Mouse (Mus musculus) T-helper 1 cell (primary cell): Measurements from ENCODE around the gene Nemp1.

Source experiments
- in situ Hi-C: fragments of 300-600 bp; cut with MboI, MseI; formaldehyde crosslinking; loops from one replicate; pipeline ENCODE4 v1.15.1; 2025; ENCODE audit warnings: high pct_unique_total_duplicates

The Nemp1 gene

GRCm38 (mm10) chr10:127643553-127644238, 23.0 kb upstream of the Nemp1 start:
- in situ Hi-C loops: no loop called here

GRCm38 (mm10) chr10:127645791-127646190, 20.9 kb upstream of the Nemp1 start:
- in situ Hi-C loops: no loop called here

DNA sequence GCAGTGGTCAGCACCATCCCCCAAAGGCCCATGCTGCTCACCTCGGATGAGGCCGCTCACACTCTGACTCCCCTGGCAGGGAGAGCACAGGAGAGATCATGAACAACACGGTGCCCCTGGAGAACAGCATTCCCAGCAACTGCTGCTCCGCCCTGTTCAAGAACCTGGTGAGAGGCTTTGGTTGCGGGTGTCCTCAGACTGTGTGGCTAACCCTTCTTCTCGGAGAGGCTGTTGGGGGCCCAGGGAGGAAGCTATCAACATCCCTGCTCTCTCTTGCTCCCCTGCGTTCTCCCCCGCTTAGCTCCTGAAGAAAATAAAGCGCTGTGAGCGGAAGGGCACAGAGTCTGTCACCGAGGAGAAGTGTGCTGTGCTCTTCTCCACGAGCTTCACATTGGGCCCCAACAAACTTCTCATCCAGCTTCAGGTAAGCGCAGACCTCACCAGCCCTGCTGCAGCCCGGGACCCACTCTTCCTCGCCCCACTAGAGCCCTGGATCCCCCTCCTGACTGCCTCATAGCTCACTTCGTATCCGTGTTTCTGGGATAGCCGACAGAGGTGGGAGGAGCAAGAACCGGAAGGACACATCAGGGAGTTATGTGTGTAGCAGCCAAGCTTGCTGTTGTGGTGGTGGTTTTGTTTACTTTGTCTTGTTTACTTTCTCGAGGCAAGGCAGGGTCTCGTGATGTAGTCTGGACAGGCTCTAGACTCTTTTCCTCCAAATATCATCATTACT, 13.6 kb upstream of the Nemp1 start:
- in situ Hi-C loops: loop anchor here (25.0 kb wide), 1 partner anchor 591 kb away; the partner anchor contains the start of genes Cdk4, March9 and Tspan31

DNA sequence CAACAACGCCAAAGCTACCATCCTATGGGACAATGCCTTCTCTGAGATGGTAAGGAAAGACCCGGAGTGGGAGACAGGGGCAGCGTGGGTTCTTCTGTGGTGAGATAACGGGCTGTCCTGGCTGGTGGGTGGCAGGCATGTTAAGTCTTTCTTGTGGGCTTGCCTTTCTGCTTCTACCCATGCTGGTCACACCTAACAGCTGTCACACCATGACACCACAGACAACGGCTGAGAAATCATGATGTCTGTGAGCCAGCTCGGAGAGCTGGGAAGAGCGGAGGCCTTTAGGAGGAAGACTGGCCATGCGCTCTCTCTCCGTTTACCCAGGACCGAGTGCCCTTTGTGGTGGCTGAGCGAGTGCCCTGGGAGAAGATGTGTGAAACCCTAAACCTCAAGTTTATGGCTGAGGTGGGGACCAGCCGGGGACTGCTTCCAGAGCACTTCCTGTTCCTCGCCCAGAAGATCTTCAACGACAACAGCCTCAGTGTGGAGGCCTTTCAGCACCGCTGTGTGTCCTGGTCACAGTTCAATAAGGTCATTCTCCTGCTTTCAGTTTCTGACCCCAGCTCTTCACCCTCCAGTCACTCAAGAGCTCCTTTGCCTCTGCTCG, 11.6 kb upstream of the Nemp1 start:
- in situ Hi-C loops: loop anchor here (25.0 kb wide), 1 partner anchor 593 kb away; the partner anchor contains the start of genes Cdk4, March9 and Tspan31

DNA sequence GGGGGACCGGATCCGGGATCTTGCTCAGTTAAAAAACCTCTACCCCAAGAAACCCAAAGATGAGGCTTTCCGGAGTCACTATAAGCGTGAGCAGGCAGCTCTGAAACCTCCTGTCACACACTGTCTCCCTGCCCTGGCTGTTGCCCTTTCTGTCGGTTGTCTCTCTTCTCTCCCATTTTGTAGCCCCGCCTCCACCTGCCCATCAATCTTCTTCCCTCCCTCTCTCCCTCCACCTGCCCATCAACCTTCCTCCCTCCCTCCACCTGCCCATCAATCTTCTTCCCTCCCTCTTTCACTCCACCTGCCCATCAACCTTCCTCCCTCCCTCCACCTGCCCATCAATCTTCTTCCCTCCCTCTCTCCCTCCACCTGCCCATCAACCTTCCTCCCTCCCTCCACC, 9.1 kb upstream of the Nemp1 start:
- in situ Hi-C loops: loop anchor here (25.0 kb wide), 1 partner anchor 595 kb away; the partner anchor contains the start of genes Cdk4, March9 and Tspan31

DNA sequence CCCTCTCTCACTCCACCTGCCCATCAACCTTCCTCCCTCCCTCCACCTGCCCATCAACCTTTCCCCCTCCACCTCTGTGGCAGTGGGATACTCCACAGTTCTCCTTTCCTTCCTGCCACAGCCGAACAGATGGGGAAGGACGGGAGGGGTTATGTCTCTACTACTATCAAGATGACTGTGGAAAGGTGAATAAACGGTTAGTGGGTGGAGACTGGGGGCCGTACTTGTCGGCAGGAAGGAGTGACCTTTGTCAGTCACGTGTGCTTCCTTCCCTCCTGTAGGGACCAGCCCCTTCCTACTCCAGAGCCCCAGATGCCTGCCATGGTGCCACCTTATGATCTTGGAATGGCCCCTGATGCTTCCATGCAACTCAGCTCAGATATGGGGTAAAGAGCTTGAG, 8.6 kb upstream of the Nemp1 start:
- in situ Hi-C loops: loop anchor here (25.0 kb wide), 1 partner anchor 596 kb away; the partner anchor contains the start of genes Cdk4, March9 and Tspan31

DNA sequence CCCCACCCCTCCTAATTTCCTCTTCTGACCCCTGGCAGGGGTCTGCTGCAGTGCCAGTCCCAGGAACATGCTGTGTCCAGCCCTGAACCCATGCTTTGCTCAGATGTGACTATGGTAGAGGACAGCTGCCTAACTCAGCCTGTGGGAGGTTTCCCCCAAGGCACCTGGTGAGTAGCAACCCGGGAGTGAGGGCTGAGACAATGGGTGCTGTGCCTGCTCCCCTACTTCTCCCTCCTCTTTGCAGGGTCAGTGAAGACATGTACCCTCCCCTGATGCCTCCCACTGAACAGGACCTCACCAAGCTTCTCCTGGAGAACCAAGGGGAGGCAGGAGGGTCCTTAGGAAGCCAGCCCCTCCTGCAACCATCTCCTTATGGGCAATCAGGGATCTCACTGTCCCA, 7.2 kb upstream of the Nemp1 start:
- in situ Hi-C loops: loop anchor here (25.0 kb wide), 1 partner anchor 597 kb away; the partner anchor contains the start of genes Cdk4, March9 and Tspan31

- in situ Hi-C loops: loop anchor here (25.0 kb wide), 1 partner anchor 599 kb away; the partner anchor contains the start of genes Cdk4, March9 and Tspan31
Observed at GRCm38 (mm10) chr10:127661291-127661914, 5.3 kb upstream of the Nemp1 start.

GRCm38 (mm10) chr10:127661915-127662663, 4.6 kb upstream of the Nemp1 start:
- in situ Hi-C loops: loop anchor here (25.0 kb wide), 1 partner anchor 600 kb away; the partner anchor contains the start of genes Cdk4, March9 and Tspan31

DNA sequence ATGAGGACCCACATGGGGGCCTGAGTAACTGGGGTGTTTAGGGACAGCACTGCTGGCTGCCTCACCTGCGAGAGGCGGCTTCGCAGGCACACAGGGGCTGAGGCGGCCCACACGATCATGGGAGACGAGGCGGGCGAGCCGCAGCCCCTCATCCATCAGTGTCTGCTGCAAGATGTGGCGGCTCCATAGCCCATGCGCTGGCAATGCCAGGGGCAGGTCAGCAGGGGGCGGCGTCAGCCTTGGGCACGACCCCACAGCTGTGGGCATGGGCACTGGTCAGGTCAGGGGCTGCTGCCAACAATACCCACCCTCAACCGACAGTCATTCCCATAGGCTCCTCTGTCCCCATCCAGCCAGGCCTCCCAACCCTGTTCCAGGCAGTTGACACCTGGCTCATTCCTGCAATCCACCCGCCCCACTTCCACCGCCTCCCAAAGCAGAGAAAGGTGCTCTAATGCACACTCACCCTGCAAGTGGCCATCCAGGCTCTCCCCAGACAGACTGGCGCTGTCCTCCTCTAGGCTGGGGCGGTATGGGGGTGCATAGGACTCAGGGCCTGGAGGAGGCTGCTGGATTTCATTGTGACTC, 3.9 kb upstream of the Nemp1 start:
- in situ Hi-C loops: loop anchor here (25.0 kb wide), 1 partner anchor 600 kb away; the partner anchor contains the start of genes Cdk4, March9 and Tspan31

DNA sequence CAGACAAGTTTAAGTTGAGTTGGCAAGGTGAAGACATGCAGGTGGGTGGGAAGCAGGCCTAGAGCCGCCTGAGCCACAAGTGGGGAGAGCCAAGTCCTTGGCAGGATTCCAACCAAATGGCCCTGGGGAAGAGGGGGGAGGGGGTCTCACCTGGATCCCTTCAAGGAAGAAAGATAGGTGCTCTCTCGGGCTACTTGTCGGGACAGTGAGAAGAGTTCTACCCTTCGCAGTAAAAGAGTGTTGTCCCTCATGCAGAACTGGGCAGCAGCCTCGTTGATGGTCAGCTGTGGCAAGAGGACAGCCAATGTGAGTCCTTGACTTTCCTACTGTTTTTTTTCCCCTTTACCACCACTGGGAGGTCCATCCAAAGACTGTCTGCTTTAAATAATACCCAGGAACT, 3.1 kb upstream of the Nemp1 start:
- in situ Hi-C loops: loop anchor here (25.0 kb wide), 1 partner anchor 601 kb away; the partner anchor contains the start of genes Cdk4, March9 and Tspan31

DNA sequence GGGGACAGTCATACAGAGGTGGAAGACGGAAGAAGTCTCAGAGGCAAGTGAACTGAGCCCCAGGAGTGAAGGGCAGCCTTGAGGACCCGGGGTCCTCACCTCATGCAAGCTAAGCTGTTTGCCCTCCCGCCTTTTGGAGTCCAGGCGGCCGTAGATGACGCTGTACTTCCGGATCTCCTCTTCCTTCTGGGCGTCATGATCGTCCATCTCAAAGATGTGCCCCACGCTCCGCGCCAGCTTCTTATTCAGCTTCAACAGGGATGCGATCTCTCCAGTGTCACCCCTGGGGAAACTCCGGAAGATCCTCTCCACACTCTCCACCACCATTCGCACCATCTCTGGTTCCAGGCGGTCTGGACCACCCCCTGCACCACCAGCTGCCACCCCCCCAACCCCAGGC, 2.5 kb upstream of the Nemp1 start:
- in situ Hi-C loops: loop anchor here (25.0 kb wide), 1 partner anchor 602 kb away; the partner anchor contains the start of genes Cdk4, March9 and Tspan31

- in situ Hi-C loops: loop anchor here (25.0 kb wide), 1 partner anchor 603 kb away; the partner anchor contains the start of genes Cdk4, March9 and Tspan31
Observed at GRCm38 (mm10) chr10:127664891-127665290, 1.8 kb upstream of the Nemp1 start.

DNA sequence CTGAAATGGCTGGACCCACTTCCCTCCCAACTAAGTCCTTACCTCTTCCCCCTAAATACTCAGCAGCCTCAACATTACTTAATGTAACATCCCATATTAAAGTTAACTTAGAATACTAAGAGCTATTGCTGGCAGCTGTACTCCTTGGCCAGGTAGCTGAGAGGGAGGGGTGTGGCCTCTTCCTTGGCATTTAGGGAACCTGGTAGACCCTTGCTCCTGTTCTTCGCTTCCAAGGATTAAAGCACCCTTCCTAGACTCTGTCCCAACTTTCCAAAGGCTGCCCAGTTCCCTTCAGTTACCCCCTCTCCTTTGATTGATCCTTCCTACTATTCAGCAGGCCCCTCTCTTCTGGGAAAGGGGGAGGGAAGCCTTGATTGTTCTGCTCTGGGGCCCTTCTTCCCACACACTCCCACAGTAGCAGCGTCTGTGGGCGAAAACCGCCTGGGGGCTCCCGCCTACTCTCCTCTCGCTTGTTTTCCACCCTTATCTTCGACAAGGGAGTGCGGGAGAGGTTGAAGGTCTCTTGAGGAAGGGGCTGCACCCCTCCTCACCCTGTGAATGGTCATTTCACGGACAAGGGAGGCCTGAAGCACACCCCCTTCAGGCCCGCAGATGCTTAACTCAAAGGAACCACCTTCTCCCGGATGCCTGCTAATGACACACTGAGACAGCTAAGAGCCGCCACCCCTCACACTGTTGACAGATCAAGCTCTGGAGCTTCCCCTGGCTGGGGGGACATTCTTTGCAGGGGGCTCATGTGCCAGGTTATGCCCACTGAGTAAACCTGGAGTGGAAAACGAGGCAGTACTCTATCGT, 1.1 kb upstream of the Nemp1 start:
- in situ Hi-C loops: loop anchor here (25.0 kb wide), 1 partner anchor 603 kb away; the partner anchor contains the start of genes Cdk4, March9 and Tspan31

- in situ Hi-C loops: loop anchor here (25.0 kb wide), 1 partner anchor 605 kb away; the partner anchor contains the start of genes Cdk4, March9 and Tspan31
Observed at GRCm38 (mm10) chr10:127667269-127668092, 780 bp downstream of the Nemp1 start.

- in situ Hi-C loops: loop anchor here (25.0 kb wide), 1 partner anchor 606 kb away; the partner anchor contains the start of genes Cdk4, March9 and Tspan31
Observed at GRCm38 (mm10) chr10:127668093-127669050, 1.7 kb downstream of the Nemp1 start, which contains the start of gene Nab2. TSS of gene Nab2 (minus strand) at chr10:127668568.
